ENCODE assay signal across 7 mouse cellular contexts in the genomic region with DNA sequence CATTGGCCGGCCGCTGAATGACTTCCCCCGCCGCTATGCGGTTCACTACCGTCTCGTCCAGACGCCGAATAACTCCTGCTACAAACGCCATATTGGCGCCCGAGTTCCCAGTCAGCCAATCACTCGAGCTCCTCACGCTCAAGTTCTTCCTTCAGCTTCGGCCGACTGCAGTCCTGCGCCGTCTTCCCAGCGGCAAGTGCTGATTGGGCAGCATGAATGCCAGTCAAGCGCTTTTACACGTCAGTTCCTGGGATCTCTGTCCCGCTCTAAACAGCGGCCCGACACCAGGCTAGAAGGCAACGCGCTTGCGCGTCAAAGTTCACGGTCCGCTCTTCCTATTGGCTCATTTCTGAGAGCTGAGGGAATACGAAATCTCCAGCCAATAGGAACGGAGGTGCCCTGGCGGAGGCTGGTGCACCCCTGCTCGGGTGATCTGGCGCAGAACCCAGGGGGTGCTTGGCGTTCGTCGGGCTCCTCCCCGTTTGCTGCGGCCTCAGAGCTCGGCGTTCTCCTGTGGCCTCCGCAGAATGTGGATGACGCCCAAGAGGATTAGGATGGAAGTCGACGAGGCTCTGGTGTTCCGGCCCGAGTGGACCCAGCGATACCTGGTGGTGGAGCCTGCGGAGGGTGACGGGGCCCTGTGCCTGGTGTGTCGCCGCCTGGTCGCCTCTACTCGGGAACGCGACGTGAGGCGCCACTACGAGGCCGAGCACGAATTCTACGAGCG. TPM values are rescaled to one million over a fixed set of nuclear protein-coding genes. Genes with fewer than 3 reads are reported as not detected.
DNase-seq lines count a peak whose midpoint lies in the region; ATAC-seq lines count a peak whose summit lies in the region.

A gene (minus strand): TSS at position 358 of the 727 bp plus-strand sequence.
A gene (plus strand): TSS at position 496 of the 727 bp plus-strand sequence.

- no peaks in the 10 kb centered on the region for H3K36me3 ChIP-seq in intestine, embryonic 15.5 days
- H3K36me3 ChIP-seq in midbrain, embryonic 10.5 days: peaks cover 49% of the 10 kb centered on the region

- H3K27me3 ChIP-seq in intestine, embryonic 15.5 days (replicated peaks): no peaks in the 10 kb centered on the region
- no peaks in the 10 kb centered on the region for H3K27me3 ChIP-seq in midbrain, embryonic 10.5 days (ENCODE audit: low read depth, poor library complexity, severe bottlenecking)

- H3K27ac ChIP-seq in intestine, embryonic 15.5 days: peak within 1 kb of the TSS; percentile 97
- H3K27ac ChIP-seq in midbrain, embryonic 10.5 days (replicated peaks): peak within 1 kb of the TSS; percentile 97

- peak; percentile 99 for DNase-seq in adrenal gland, adult 2 months
- DNase-seq in embryo, embryonic 11.5 days (ENCODE audit: low read depth, low spot score): peak; percentile 100
- peak; percentile 98 to 99 for DNase-seq in gastrocnemius, postnatal 36 days
- peak; percentile 98 to 100 for DNase-seq in left cerebral cortex, postnatal 25 days (ENCODE audit: low spot score in 2 of 2)
- peak; percentile 98 for DNase-seq in midbrain, embryonic 10.5 days (ENCODE audit: low spot score)
- peak; percentile 100 for DNase-seq in right cerebral cortex, postnatal 4 days

- H3K9ac ChIP-seq in intestine, embryonic 15.5 days: peak within 1 kb of the TSS; percentile 91

- H3K4me2 ChIP-seq in intestine, embryonic 15.5 days (replicated peaks): peak within 1 kb of the TSS; percentile 64

- under 1% methylated on average over 64 of the region's 64 CpGs for WGBS in intestine, embryonic 15.5 days
- WGBS in midbrain, embryonic 10.5 days: under 1% methylated on average over 64 of the region's 64 CpGs

- ATAC-seq in intestine, embryonic 15.5 days: peak; percentile 99

- intact Hi-C loops in gastrocnemius, postnatal 36 days (cut with DNase I): no loop called here
- intact Hi-C loops in left cerebral cortex, postnatal 25 days (cut with DNase I): loop anchor here (10.0 kb wide), 1 partner anchor 277 kb away; a partner anchor contains a TSS

- H3K9me3 ChIP-seq in intestine, embryonic 15.5 days: no peaks in the 10 kb centered on the region
- H3K9me3 ChIP-seq in midbrain, embryonic 10.5 days (replicated peaks): no peaks in the 10 kb centered on the region

- H3K4me1 ChIP-seq in intestine, embryonic 15.5 days (replicated peaks): peaks cover 13% of the 10 kb centered on the region
- H3K4me1 ChIP-seq in midbrain, embryonic 10.5 days: peaks cover 51% of the 10 kb centered on the region

- H3K4me3 ChIP-seq in intestine, embryonic 15.5 days (replicated peaks): peak within 1 kb of the TSS; percentile 74
- peak within 1 kb of the TSS; percentile 92 for H3K4me3 ChIP-seq in midbrain, embryonic 10.5 days

RNA-seq across cellular contexts. Expression of the first gene that starts in this region (rescaled TPM):
- total RNA-seq in adrenal gland, adult 2 months (2021): 10 to 100 TPM; 15.0 to 17.5 TPM
- polyA plus RNA-seq in adrenal gland, adult 2 months (2012; rRNA removed): 11.0 and 13.2 TPM in 2 replicates
- total RNA-seq in gastrocnemius, postnatal 36 days (2021): 1 to 10 TPM; 4.9 to 8.4 TPM
- polyA plus RNA-seq in intestine, embryonic 15.5 days (2015; fragmentation: Nextera tagmentation; extraction: Ambion mirVana): 43.4 and 44.9 TPM in 2 replicates
- 10 to 100 TPM; 15.2 to 15.6 TPM for total RNA-seq in left cerebral cortex, postnatal 25 days (2021)
- polyA plus RNA-seq in midbrain, embryonic 10.5 days (2016; fragmentation: Nextera tagmentation; extraction: Ambion mirVana): 51.9 and 54.3 TPM in 2 replicates

RNA-seq across cellular contexts. Expression of the second gene that starts in this region (rescaled TPM):
- 10 to 100 TPM; 33.5 to 44.2 TPM for total RNA-seq in adrenal gland, adult 2 months (2021)
- polyA plus RNA-seq in adrenal gland, adult 2 months (2012; rRNA removed): 6.4 and 7.7 TPM in 2 replicates
- total RNA-seq in gastrocnemius, postnatal 36 days (2021): 10 to 100 TPM; 16.1 to 22.4 TPM
- polyA plus RNA-seq in intestine, embryonic 15.5 days (2015; fragmentation: Nextera tagmentation; extraction: Ambion mirVana): 20.5 and 23.5 TPM in 2 replicates
- total RNA-seq in left cerebral cortex, postnatal 25 days (2021): 10 to 100 TPM; 80.4 to 81.6 TPM
- 25.3 and 30.4 TPM in 2 replicates for polyA plus RNA-seq in midbrain, embryonic 10.5 days (2016; fragmentation: Nextera tagmentation; extraction: Ambion mirVana)

Comparison
In these comparisons a context has a peak if more than half of its experiments do, and no peak if none do; other contexts are left out.
1. Peak in every context shown above with its lines: DNase-seq, ATAC-seq, H3K4me3 ChIP-seq and H3K27ac ChIP-seq.